Mouse (Mus musculus) cortical plate, adult 2 months (tissue): Measurements from ENCODE around the gene Rnf19b. TPM values are rescaled to one million over a fixed set of nuclear protein-coding genes. Genes with fewer than 3 reads are reported as not detected.
A peak's percentile ranks its signal among the peaks of the same experiment; 100 is the strongest.

Experiments used
- H3K27ac ChIP-seq: fragments of 200-500 bp; 2 replicates; pipeline ENCODE4 v1.5.1; 2012; ENCODE audit warnings: low read length, control low read depth, inconsistent platforms; ENCODE audit not compliant: insufficient read depth
- H3K4me1 ChIP-seq: fragments of 200-500 bp; 2 replicates; pipeline ENCODE4 v1.6.1; 2011; ENCODE audit warnings: low read length; ENCODE audit not compliant: control insufficient read depth, insufficient read depth
- H3K4me3 ChIP-seq: fragments of 200-500 bp; 2 replicates; pipeline ENCODE4 v1.5.1; 2011; ENCODE audit warnings: mild to moderate bottlenecking, low read length, control low read depth; ENCODE audit not compliant: insufficient read depth
- CTCF ChIP-seq: fragments of 200-500 bp; IDR thresholded peaks from 2 replicates; pipeline ENCODE4 v1.5.1; 2011; ENCODE audit warnings: mild to moderate bottlenecking, control low read depth, low read length; ENCODE audit not compliant: insufficient read depth; ENCODE audit errors: extremely low read depth
- POLR2A ChIP-seq: fragments of 200-500 bp; IDR thresholded peaks from 2 replicates; pipeline ENCODE4 v1.6.1; 2011; ENCODE audit warnings: mild to moderate bottlenecking, low read length, control low read depth; ENCODE audit not compliant: insufficient read depth; ENCODE audit errors: extremely low read depth
- polyA plus RNA-seq: library from polyadenylated mRNA; depleted of rRNA; stranded (reverse); fragments of >200 nt; gene quantifications from 2 replicates; pipeline ENCODE4 v1.2.3, GENCODE M21; 2012

The Rnf19b gene
- polyA plus RNA-seq, 1 experiment: 48.9 TPM

- no peak for TF ChIP-seq POLR2A
- TF ChIP-seq CTCF: no peak
- H3K4me3 ChIP-seq: no peak overlapping the region
- H3K27ac ChIP-seq: no peak overlapping the region
- H3K4me1 ChIP-seq: no peaks in the 10 kb centered on the region; the same call in 1 of the 2 replicates
Measured at GRCm38 (mm10) chr4:129067638-129068415, 9.8 kb downstream of the Rnf19b start.

DNA sequence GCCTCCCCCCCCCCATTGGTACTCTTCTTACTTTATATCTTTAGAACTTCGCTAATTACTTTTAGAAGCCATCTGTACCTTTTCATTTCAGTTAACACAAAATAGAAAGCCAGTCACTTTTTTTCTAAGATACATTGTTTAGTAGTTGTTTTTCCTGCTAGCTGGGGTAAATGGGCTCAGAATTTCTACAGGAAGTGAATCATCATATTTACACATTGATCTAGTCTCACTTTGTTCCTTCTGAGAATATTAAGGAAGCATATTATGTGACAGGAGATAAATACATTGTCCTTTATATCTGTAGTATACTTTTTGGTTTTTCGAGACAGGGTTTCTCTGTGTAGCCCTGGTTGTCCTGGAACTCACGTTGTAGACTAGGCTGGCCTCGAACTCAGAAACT is 10.8 kb downstream of the Rnf19b start:
- Histone ChIP-seq H3K27ac (no peak overlapping the region), H3K4me1 (no peaks in the 10 kb centered on the region; the same call in 1 of the 2 replicates), H3K4me3 (no peak overlapping the region)
- TF ChIP-seq POLR2A (no peak), CTCF (no peak)

DNA sequence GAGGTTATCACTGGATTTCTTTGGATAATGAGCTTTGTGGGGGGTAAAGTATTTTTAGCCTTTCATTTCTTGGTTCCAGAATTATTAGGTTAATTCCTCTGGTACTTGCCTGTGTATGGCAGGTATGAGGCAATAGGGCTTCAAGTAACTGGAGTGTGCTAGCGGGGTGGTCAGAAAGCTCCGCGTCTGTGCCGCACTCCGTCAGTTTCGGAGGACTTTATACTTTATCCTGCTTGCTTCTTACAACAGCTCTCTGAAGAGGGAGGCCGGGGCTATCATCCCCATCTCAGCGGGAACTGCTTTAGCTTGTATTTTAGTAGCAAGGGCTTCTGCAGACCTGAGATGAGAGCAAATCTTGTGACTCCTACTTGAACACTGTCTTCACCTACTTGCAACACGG is 21.1 kb downstream of the Rnf19b start:
- TF ChIP-seq CTCF (no peak), POLR2A (no peak)
- H3K4me3 ChIP-seq: no peak overlapping the region
- no peak overlapping the region for H3K27ac ChIP-seq
- no peaks in the 10 kb centered on the region; the same call in 1 of the 2 replicates for H3K4me1 ChIP-seq

DNA sequence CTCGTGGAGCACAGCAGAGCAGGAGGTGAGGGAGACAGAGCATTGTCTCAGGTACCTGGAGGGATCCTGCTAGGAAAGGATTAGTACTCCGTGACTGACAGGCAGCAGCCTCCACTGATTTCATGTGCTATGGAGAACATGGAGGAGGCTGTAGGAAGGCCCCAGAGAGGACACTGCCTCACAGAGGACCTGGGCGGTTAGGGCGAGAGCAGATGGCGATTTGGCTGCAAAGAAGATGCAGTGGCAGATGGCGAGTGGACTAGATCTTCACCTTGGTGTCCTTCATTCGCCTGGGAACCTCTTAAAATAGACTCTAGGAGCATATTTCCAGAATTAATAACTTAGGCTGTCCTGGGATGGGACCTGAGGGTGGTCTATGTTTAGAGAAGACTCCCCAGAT is 23.0 kb downstream of the Rnf19b start:
- Histone ChIP-seq H3K27ac (no peak overlapping the region), H3K4me1 (no peaks in the 10 kb centered on the region; the same call in 1 of the 2 replicates), H3K4me3 (no peak overlapping the region)
- TF ChIP-seq CTCF (no peak), POLR2A (no peak)

DNA sequence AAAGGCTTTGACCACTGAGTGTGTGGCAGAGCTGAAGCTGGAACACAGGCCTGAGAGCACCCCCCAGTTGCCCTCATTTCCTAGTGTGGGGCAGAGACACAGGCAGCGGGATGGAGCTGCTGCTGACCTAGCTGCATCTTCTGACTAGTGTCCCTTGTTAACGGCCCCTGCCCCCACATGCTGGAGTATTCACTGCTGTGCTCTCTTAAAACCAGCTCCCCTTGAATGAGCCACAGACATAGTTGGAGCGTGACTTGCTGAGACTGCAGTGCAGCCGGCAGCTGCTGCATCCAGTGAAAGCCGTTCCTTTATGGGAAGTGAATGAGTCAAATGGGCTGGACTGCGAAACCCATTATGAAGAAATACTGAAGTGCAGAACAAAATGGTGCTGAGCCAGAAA is 23.4 kb downstream of the Rnf19b start:
- no peaks in the 10 kb centered on the region; the same call in 1 of the 2 replicates for H3K4me1 ChIP-seq
- no peak for TF ChIP-seq CTCF
- TF ChIP-seq POLR2A: no peak
- H3K4me3 ChIP-seq: no peak overlapping the region
- H3K27ac ChIP-seq: no peak overlapping the region

DNA sequence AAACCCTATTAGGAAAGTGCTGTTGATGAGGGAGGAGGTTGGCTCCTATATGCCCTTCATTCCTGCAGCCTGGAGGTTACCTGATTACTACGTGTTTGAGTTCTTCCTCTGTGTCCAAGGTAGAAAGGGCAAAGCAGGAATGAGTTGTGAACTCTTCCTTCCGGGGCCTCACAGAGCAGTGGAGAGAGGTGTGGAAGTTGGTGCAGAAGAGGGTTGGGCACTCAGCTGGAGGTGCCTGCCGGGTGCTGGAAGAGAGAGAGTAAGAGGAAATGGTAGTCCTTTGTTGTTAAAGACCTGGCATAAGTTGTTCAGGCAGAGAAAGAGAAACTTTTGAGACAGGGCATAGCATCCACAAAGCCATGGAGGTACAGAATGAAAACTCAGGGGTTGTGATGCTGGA is 23.9 kb downstream of the Rnf19b start:
- TF ChIP-seq POLR2A (no peak), CTCF (no peak)
- H3K4me1 ChIP-seq: no peaks in the 10 kb centered on the region; the same call in 1 of the 2 replicates
- no peak overlapping the region for H3K27ac ChIP-seq
- H3K4me3 ChIP-seq: no peak overlapping the region

- no peak overlapping the region for H3K4me3 ChIP-seq
- H3K4me1 ChIP-seq: no peaks in the 10 kb centered on the region; the same call in 1 of the 2 replicates
- TF ChIP-seq POLR2A (no peak), CTCF (peak; percentile 94)
- H3K27ac ChIP-seq: no peak overlapping the region
Measured at GRCm38 (mm10) chr4:129082379-129083115, 24.5 kb downstream of the Rnf19b start.

DNA sequence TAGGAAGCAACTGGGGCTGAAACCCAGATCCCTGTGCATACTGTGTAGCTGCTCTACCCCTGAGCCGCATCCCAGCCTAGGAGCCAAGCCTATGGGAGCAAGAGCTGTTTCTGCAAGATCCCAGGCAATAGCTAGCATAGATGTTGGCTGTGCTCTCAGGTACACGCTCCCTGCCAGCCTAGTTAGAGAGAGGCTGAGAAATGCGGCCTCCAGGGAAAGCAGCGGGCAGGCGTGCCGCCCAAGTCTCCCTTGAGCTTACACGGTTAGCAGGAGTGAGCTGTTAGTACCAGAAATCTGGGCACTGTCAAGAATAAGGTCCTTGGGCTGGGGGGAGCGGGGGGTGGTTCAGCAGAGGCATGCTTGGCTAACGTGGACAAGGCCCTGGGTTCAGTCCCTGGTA is 26.8 kb downstream of the Rnf19b start:
- Histone ChIP-seq H3K4me3 (no peak overlapping the region), H3K4me1 (no peaks in the 10 kb centered on the region; the same call in 1 of the 2 replicates), H3K27ac (no peak overlapping the region)
- no peak for TF ChIP-seq CTCF
- TF ChIP-seq POLR2A: no peak

DNA sequence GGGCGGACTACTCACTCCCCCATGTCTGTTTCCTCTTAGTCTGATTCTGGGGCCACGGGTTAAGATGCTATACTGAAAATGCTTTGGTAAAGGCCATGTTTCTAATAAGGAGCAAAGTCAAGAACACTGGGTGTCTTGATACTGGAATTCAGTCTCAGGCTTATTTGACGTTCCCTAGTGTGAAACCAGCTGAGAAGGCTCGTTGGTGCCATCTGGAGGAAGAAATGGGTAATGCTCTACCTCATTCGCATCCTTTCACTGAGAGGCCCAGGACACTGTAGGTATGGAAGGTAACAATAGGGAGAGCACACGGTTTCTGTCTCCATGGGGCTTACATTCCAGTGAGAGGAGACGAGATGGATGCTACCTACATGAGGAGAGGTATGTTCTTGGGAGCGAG is 28.0 kb downstream of the Rnf19b start:
- no peak overlapping the region for H3K4me3 ChIP-seq
- no peaks in the 10 kb centered on the region; the same call in 1 of the 2 replicates for H3K4me1 ChIP-seq
- no peak for TF ChIP-seq POLR2A
- peak; percentile 96 for TF ChIP-seq CTCF
- H3K27ac ChIP-seq: no peak overlapping the region
